Mouse (Mus musculus): ENCODE data around the gene Gm9970. TPM values are rescaled to one million over a fixed set of nuclear protein-coding genes. Genes with fewer than 3 reads are reported as not detected.

Gene Gm9970
- polyA plus RNA-seq (2012; rRNA removed) = 0.29 and 0.69 TPM in 2 replicates

DNA sequence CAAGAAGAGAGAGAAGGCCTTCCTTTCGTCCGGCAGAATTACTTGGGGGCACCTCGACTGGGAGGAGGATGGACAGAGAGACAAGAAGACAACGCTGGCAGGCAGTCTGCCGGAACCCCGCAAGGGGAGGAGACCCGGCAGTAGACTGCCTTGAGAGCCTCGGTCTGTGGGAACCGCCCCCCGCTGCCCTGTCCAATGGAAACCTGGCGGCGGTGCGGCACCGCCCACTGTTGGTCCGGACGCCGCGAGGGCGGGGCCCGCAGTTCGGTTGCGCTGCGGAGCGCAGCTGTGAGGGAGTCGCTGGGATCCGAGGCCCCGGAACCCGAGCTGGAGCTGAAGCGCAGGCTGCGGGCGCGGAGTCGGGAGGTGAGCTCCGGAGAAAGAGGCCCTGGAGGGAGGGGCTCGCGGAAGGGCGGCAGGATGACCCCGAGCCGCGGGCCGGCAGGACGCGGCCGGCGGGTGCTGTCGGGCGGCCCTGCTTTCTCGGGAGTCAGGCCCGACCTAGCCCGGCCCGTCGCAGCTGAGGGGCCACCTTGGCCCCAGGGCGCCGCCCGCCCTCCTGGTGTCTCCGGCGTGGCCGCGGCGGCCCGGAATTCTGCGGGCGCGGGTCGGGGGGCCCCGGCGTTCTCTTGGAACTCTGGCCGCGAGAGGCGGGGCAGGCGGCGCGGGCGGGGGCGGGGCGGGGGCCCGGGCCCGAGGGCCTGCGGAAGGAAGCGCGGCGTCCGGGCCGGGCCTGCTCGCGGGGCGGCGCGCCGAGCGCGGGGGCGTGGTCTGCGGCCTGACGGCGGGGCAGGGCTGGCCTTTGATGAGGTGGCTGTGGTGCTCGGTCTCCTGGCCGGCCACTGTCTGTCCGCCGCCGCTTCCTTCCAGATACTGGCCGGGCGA lies at the start of gene Gm9970, which contains the start of gene Nrbp1:
TSS of gene Gm9970 (minus strand) at position 596 of the 885 bp plus-strand sequence.
TSS of gene Nrbp1 (plus strand) at position 228 of the 885 bp plus-strand sequence.
- peak within 1 kb of the TSS; percentile 58 for H3K27ac ChIP-seq (ENCODE audit: control insufficient read depth, insufficient read depth, low read length)
- TF ChIP-seq CTCF (IDR thresholded peaks at IDR 0.05; ENCODE audit: borderline replicate concordance, control insufficient read depth, extremely low read depth, insufficient read depth, low read length, poor library complexity) (no peak), POLR2A (IDR thresholded peaks at IDR 0.05; ENCODE audit: control insufficient read depth, extremely low read depth, insufficient read depth, low read length, poor library complexity) (peak; percentile 97)
- H3K27me3 ChIP-seq (ENCODE audit: control insufficient read depth, insufficient read depth, low read length) = no peaks in the 10 kb centered on the region
- DNase-seq = peak; percentile 96
- H3K4me1 ChIP-seq (replicated peaks; ENCODE audit: control insufficient read depth, insufficient read depth, low read length) = peaks cover 8% of the 10 kb centered on the region
- H3K36me3 ChIP-seq (ENCODE audit: control insufficient read depth, insufficient read depth, low read length) = peaks cover 21% of the 10 kb centered on the region
- WGBS = under 1% methylated on average over 100 of the region's 103 CpGs
- H3K4me3 ChIP-seq (ENCODE audit: control insufficient read depth, insufficient read depth, low read length) = peak within 1 kb of the TSS; percentile 89

DNA sequence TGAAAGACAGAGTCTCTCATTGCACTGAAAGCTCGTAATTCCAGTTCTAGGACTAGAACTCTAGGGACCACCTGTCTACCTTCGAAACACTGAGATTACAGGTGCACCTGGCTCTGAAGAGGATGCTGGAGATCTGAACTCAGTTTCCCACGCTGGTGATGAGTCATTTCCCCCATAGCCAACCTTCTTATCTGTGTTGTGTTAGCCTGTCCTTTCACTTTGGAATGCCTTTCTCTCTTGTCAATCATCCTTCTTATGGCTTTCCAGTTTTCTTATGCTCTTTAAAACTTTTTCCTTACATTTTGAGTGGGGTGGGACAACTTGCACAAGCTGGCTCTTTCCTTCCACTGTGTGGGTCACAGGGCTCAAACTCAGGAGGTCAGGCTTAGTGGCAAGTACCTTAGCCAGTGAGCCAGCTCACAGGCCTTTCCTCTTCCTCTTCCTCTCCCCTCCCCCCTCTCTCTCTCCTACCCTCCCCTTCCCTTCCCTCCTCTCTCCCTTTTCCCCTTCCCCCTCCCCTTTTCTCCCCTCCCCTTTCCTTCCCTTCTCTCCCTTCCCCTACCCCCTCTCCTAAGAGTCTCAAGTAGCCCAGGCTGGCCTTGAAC lies 48.7 kb upstream of the Gm9970 start:
- H3K4me1 ChIP-seq (replicated peaks; ENCODE audit: control insufficient read depth, insufficient read depth, low read length) = peaks cover 5% of the 10 kb centered on the region
- TF ChIP-seq POLR2A (IDR thresholded peaks at IDR 0.05; ENCODE audit: control insufficient read depth, extremely low read depth, insufficient read depth, low read length, poor library complexity) = no peak
- no peak for TF ChIP-seq CTCF (IDR thresholded peaks at IDR 0.05; ENCODE audit: borderline replicate concordance, control insufficient read depth, extremely low read depth, insufficient read depth, low read length, poor library complexity)
- H3K27ac ChIP-seq (ENCODE audit: control insufficient read depth, insufficient read depth, low read length) = no peak overlapping the region
- DNase-seq = no peak
- no peak overlapping the region for H3K4me3 ChIP-seq (ENCODE audit: control insufficient read depth, insufficient read depth, low read length)
- peaks cover 4% of the 10 kb centered on the region; the same call in 1 of the 2 replicates for H3K36me3 ChIP-seq (ENCODE audit: control insufficient read depth, insufficient read depth, low read length)
- H3K27me3 ChIP-seq (ENCODE audit: control insufficient read depth, insufficient read depth, low read length) = no peaks in the 10 kb centered on the region; the same call in 1 of the 2 replicates
- 79% methylated on average over 3 of the region's 3 CpGs for WGBS

DNA sequence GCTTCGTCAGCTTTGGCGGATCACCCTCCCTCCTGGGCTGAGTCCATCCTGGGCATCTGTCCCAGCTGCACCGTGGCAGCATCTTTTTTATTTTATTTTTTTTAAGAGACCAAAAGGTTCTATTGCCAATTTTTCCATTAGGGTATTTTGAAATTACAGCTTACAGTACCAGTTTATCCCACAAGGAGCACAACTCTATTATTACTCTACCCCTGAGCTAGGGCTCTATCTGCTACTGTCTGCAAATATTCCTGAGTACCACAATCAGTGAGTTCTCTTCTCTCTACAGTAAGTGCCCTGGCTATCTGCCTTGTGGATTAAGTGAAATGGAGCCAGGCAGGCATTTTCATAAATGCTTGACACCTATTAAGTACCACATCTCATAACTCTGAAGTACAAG lies 47.6 kb upstream of the Gm9970 start:
- no peak for TF ChIP-seq POLR2A (IDR thresholded peaks at IDR 0.05; ENCODE audit: control insufficient read depth, extremely low read depth, insufficient read depth, low read length, poor library complexity)
- no peak for TF ChIP-seq CTCF (IDR thresholded peaks at IDR 0.05; ENCODE audit: borderline replicate concordance, control insufficient read depth, extremely low read depth, insufficient read depth, low read length, poor library complexity)
- no peak for DNase-seq
- no peak overlapping the region for H3K27ac ChIP-seq (ENCODE audit: control insufficient read depth, insufficient read depth, low read length)
- H3K27me3 ChIP-seq (ENCODE audit: control insufficient read depth, insufficient read depth, low read length) = no peaks in the 10 kb centered on the region
- WGBS = 52% methylated on average over 3 of the region's 3 CpGs
- H3K36me3 ChIP-seq (ENCODE audit: control insufficient read depth, insufficient read depth, low read length) = peaks cover 4% of the 10 kb centered on the region; the same call in 1 of the 2 replicates
- peaks cover 5% of the 10 kb centered on the region for H3K4me1 ChIP-seq (replicated peaks; ENCODE audit: control insufficient read depth, insufficient read depth, low read length)
- no peak overlapping the region for H3K4me3 ChIP-seq (ENCODE audit: control insufficient read depth, insufficient read depth, low read length)

DNA sequence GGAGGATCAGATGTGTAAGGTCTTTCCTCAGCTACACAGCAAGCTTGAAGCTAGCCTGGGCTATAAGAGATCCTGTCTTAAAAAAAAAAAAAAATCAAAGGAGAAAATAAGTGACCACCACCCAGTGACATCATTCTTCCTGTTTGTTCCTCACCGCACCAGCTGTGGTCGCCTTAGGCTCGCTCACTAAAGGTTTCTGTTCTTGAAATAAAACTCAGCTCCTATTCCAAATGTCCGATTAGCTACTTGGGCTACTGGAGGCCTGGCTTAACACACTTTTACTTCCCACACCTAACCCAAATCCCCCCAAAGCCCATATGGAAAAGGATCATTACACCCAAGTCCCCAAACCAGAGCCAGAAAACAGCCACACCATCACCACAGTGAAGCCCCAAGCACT lies 47.2 kb upstream of the Gm9970 start:
- Histone ChIP-seq H3K27ac (ENCODE audit: control insufficient read depth, insufficient read depth, low read length) (no peak overlapping the region), H3K4me3 (ENCODE audit: control insufficient read depth, insufficient read depth, low read length) (no peak overlapping the region), H3K27me3 (ENCODE audit: control insufficient read depth, insufficient read depth, low read length) (no peaks in the 10 kb centered on the region), H3K36me3 (ENCODE audit: control insufficient read depth, insufficient read depth, low read length) (peaks cover 4% of the 10 kb centered on the region; the same call in 1 of the 2 replicates), H3K4me1 (replicated peaks; ENCODE audit: control insufficient read depth, insufficient read depth, low read length) (peaks cover 5% of the 10 kb centered on the region)
- 28% methylated on average over 4 of the region's 4 CpGs for WGBS
- no peak for DNase-seq
- TF ChIP-seq POLR2A (IDR thresholded peaks at IDR 0.05; ENCODE audit: control insufficient read depth, extremely low read depth, insufficient read depth, low read length, poor library complexity) = no peak
- no peak for TF ChIP-seq CTCF (IDR thresholded peaks at IDR 0.05; ENCODE audit: borderline replicate concordance, control insufficient read depth, extremely low read depth, insufficient read depth, low read length, poor library complexity)

DNA sequence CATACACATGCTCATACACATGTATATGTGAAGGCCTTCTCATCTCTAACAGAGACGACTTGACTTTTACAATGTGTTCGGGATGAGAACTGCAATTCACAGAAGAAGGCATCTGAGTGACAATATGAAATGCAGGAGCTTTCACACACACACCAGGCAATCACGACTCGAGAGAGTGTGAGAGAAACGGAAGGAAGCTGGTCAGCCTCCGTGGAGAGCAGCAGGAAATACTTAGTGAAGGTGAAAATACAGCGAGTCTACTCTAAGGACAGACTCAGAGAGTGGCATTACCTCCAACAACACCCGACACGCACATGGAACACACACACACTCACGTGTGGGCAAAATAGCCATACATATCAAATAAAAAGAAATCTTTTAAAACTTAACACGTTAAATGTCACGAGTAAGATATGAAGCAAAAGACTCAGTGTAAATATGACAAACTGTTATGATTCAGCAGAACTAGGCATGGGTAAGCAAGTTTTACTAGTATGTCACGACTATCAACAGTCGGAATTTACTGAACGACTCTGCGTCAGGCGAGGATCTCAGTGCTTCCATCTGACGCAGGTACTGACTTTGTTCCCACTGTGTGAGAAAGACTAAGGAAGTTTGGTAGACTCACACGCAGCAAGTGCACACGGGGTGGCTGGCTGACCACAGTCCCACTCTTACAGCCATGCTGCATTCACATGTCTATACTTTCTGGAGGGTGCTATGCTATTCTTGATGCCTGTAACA lies 38.4 kb upstream of the Gm9970 start:
- Histone ChIP-seq H3K4me1 (replicated peaks; ENCODE audit: control insufficient read depth, insufficient read depth, low read length) (no peaks in the 10 kb centered on the region), H3K4me3 (ENCODE audit: control insufficient read depth, insufficient read depth, low read length) (no peak overlapping the region), H3K27ac (ENCODE audit: control insufficient read depth, insufficient read depth, low read length) (no peak overlapping the region), H3K27me3 (ENCODE audit: control insufficient read depth, insufficient read depth, low read length) (no peaks in the 10 kb centered on the region), H3K36me3 (ENCODE audit: control insufficient read depth, insufficient read depth, low read length) (no peaks in the 10 kb centered on the region)
- WGBS = 44% methylated on average over 20 of the region's 20 CpGs
- DNase-seq = peak; percentile 7
- no peak for TF ChIP-seq CTCF (IDR thresholded peaks at IDR 0.05; ENCODE audit: borderline replicate concordance, control insufficient read depth, extremely low read depth, insufficient read depth, low read length, poor library complexity)
- no peak for TF ChIP-seq POLR2A (IDR thresholded peaks at IDR 0.05; ENCODE audit: control insufficient read depth, extremely low read depth, insufficient read depth, low read length, poor library complexity)

DNA sequence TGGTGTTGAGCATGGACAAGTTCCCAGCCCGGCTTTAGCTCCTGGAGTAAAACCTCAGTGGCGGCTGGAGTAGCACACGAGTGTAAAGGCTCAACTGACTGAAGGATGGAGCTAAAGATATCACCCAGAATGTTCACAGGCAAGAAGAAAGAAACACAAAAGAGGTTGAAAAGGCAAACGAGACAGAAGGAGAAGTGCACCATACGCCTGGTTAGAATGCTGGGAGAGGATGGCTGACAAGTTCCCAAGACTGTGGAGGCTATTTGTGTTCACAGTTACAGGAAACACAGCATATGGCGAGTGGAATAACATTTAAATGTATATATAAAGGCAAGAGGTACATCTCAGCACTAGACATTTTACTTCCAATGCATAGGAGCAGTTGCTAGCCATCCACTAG lies 32.0 kb upstream of the Gm9970 start:
- TF ChIP-seq POLR2A (IDR thresholded peaks at IDR 0.05; ENCODE audit: control insufficient read depth, extremely low read depth, insufficient read depth, low read length, poor library complexity) = no peak
- TF ChIP-seq CTCF (IDR thresholded peaks at IDR 0.05; ENCODE audit: borderline replicate concordance, control insufficient read depth, extremely low read depth, insufficient read depth, low read length, poor library complexity) = no peak
- no peak for DNase-seq
- H3K4me3 ChIP-seq (ENCODE audit: control insufficient read depth, insufficient read depth, low read length) = no peak overlapping the region
- H3K4me1 ChIP-seq (replicated peaks; ENCODE audit: control insufficient read depth, insufficient read depth, low read length) = no peaks in the 10 kb centered on the region
- no peak overlapping the region for H3K27ac ChIP-seq (ENCODE audit: control insufficient read depth, insufficient read depth, low read length)
- 95% methylated on average over 6 of the region's 6 CpGs for WGBS
- no peaks in the 10 kb centered on the region for H3K27me3 ChIP-seq (ENCODE audit: control insufficient read depth, insufficient read depth, low read length)
- no peaks in the 10 kb centered on the region for H3K36me3 ChIP-seq (ENCODE audit: control insufficient read depth, insufficient read depth, low read length)

Measured in thymus, adult 2 months (tissue).